Mouse (Mus musculus): ENCODE data around the gene Iqsec2. TPM values are rescaled to one million over a fixed set of nuclear protein-coding genes. Genes with fewer than 3 reads are reported as not detected.

Gene Iqsec2
- polyA plus RNA-seq, 1 experiment from 2014 or later: 3.6 TPM

DNA sequence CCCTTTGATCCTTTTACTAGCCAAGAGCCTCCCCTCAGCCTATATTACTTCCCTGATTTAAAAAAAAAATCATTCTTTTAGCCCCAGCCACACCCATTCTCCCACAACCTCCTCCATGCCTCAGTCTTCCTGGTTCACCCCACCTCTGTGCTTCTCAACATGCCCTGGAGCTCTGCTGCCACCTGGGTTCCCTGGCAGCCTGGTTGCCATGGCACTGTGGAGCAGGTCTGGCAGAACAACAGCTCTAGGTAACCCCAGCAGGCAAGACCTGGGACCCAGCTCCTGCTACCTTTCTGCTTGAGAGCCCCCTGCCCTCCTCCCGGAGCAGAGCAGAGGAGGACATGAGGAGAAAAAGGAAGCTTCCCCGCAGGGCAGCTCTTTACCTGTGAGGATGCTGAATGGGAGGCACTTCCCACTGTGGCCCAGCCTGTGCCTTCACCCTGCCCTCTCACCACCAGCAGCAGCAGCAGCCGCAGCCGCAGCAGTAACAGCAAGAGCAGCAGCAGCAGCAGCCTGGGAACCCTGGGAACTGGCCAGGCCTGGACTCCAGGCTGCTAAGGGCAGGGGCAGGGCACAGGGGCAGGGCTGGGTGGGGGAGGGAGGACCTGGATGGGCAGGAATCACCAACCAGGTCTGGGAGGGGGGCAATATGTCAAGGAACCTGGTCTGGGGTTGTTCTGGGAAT, 57.8 kb downstream of the Iqsec2 start:
- Histone ChIP-seq H3K9ac (ENCODE audit: low read length) (no peak overlapping the region), H3K9me3 (ENCODE audit: control insufficient read depth, low read length) (no peaks in the 10 kb centered on the region), H3K36me3 (ENCODE audit: control insufficient read depth, insufficient read depth, low read length) (no peaks in the 10 kb centered on the region), H3K4me1 (replicated peaks; ENCODE audit: control insufficient read depth, insufficient read depth, low read length) (no peaks in the 10 kb centered on the region), H3K27ac (ENCODE audit: low read length) (no peak overlapping the region), H3K4me2 (ENCODE audit: low read depth, low read length) (no peak overlapping the region), H3K27me3 (ENCODE audit: control insufficient read depth, insufficient read depth, low read depth, low read length) (peaks cover 40% of the 10 kb centered on the region), H3K4me3 (ENCODE audit: low read length) (no peak overlapping the region)
- no peak for ATAC-seq (ENCODE audit: low read depth)
- 29% methylated on average over 4 of the region's 4 CpGs for WGBS

DNA sequence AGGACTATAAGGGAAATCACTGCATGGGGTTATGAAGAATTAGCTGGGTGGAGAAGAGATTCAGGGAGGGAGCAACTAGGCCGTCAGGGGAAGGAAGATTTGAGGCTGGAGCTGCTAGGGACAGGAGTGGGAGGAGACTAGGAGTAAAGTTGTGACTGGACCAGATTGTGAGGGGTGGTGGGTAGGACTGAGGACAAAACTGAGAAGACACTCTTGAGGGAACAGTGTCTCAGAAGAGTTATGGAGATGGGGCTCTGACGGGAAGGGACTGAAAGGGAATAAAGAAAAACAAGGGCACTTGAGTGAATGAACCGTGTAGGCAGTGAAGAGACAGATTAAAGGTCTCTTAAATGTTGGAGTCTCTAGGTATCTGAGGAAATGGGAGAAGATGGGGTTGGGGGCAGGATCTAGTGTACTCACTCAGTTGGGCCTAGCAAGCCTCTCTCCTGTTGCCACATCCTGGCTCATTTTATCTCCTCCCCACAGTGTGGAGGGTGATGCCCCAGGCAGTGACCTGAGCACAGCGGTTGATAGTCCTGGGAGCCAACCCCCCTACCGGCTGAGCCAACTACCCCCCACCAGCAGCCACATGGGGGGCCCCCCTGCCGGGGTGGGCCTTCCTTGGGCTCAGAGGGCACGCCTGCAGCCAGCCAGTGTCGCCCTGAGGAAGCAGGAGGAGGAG, 58.5 kb downstream of the Iqsec2 start:
- Histone ChIP-seq H3K9me3 (ENCODE audit: control insufficient read depth, low read length) (no peaks in the 10 kb centered on the region), H3K27ac (ENCODE audit: low read length) (no peak overlapping the region), H3K4me1 (replicated peaks; ENCODE audit: control insufficient read depth, insufficient read depth, low read length) (no peaks in the 10 kb centered on the region), H3K9ac (ENCODE audit: low read length) (no peak overlapping the region), H3K4me2 (ENCODE audit: low read depth, low read length) (no peak overlapping the region), H3K36me3 (ENCODE audit: control insufficient read depth, insufficient read depth, low read length) (no peaks in the 10 kb centered on the region), H3K27me3 (ENCODE audit: control insufficient read depth, insufficient read depth, low read depth, low read length) (peaks cover 36% of the 10 kb centered on the region), H3K4me3 (ENCODE audit: low read length) (no peak overlapping the region)
- WGBS: 47% methylated on average over 8 of the region's 8 CpGs
- ATAC-seq (ENCODE audit: low read depth): no peak

DNA sequence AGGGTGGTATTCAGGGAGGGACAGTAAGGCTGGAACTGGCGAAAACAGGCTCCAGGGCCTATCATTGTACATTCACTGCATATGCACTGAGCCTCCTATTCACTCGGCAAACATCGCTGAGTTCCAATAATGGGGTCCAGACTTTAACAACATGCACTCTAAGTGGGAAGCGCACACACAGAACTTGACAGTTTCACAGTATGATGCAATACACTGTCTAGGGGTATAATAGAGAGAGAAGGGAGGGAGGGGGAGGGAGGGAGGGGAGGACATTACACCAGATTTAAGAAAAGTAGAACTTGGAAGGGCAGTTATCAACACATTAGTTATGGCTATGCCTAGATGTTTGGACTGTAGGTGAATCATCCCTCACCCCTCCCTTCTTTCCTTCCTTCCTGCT, 59.2 kb downstream of the Iqsec2 start:
- no peak for ATAC-seq (ENCODE audit: low read depth)
- WGBS: 66% methylated on average over 4 of the region's 4 CpGs
- Histone ChIP-seq H3K27me3 (ENCODE audit: control insufficient read depth, insufficient read depth, low read depth, low read length) (peaks cover 31% of the 10 kb centered on the region), H3K9ac (ENCODE audit: low read length) (no peak overlapping the region), H3K4me2 (ENCODE audit: low read depth, low read length) (no peak overlapping the region), H3K36me3 (ENCODE audit: control insufficient read depth, insufficient read depth, low read length) (no peaks in the 10 kb centered on the region), H3K4me3 (ENCODE audit: low read length) (no peak overlapping the region), H3K9me3 (ENCODE audit: control insufficient read depth, low read length) (no peaks in the 10 kb centered on the region), H3K27ac (ENCODE audit: low read length) (no peak overlapping the region), H3K4me1 (replicated peaks; ENCODE audit: control insufficient read depth, insufficient read depth, low read length) (no peaks in the 10 kb centered on the region)

DNA sequence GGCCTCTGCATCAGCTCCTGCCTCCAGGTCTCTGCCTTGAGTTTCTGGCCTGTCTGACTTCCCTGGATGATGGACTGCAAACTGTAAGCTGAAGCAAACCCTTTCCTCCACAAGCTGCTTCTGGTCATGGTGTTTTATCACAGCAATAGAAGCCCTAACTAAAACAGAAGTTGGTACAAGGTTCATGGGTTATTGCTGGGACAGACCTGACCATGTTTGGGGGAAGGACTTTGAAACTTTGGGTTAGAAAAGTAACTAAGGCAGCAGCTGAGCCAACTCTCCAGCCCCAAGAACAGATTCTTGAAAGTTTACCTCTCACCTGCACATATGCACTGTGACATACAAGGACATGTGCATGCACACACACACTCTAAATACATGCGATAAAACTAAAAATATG, 61.4 kb downstream of the Iqsec2 start:
- H3K27ac ChIP-seq (ENCODE audit: low read length): no peak overlapping the region
- H3K4me2 ChIP-seq (ENCODE audit: low read depth, low read length): no peak overlapping the region
- H3K4me3 ChIP-seq (ENCODE audit: low read length): no peak overlapping the region
- H3K36me3 ChIP-seq (ENCODE audit: control insufficient read depth, insufficient read depth, low read length): no peaks in the 10 kb centered on the region
- WGBS: 89% methylated on average over 1 of the region's 1 CpGs
- no peak for ATAC-seq (ENCODE audit: low read depth)
- no peak overlapping the region for H3K9ac ChIP-seq (ENCODE audit: low read length)
- no peaks in the 10 kb centered on the region for H3K9me3 ChIP-seq (ENCODE audit: control insufficient read depth, low read length)
- peaks cover 27% of the 10 kb centered on the region for H3K27me3 ChIP-seq (ENCODE audit: control insufficient read depth, insufficient read depth, low read depth, low read length)
- no peaks in the 10 kb centered on the region for H3K4me1 ChIP-seq (replicated peaks; ENCODE audit: control insufficient read depth, insufficient read depth, low read length)

DNA sequence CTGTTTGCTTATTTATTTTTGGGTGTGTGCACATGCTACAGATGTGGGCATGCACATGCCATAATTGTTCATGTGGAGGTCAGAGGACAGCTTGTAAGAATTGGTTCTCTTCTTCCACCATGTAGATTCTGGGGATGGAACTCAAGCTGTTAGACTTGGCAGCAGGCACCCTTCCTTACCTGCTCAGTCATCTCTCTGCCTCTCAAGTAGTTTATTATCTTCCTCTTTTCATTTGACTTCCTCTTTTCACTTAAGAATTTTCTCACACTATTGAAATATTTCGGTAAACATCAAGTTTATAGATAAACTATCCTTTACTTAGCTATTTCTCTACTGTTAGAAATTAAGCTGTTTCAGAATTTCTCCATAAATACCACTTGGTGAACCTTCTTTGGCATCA, 70.6 kb downstream of the Iqsec2 start:
- Histone ChIP-seq H3K27me3 (ENCODE audit: control insufficient read depth, insufficient read depth, low read depth, low read length) (peaks cover 28% of the 10 kb centered on the region), H3K4me3 (ENCODE audit: low read length) (no peak overlapping the region), H3K36me3 (ENCODE audit: control insufficient read depth, insufficient read depth, low read length) (no peaks in the 10 kb centered on the region), H3K9ac (ENCODE audit: low read length) (no peak overlapping the region), H3K4me2 (ENCODE audit: low read depth, low read length) (no peak overlapping the region), H3K9me3 (ENCODE audit: control insufficient read depth, low read length) (no peaks in the 10 kb centered on the region), H3K4me1 (replicated peaks; ENCODE audit: control insufficient read depth, insufficient read depth, low read length) (no peaks in the 10 kb centered on the region), H3K27ac (ENCODE audit: low read length) (no peak overlapping the region)
- 76% methylated on average over 1 of the region's 1 CpGs for WGBS
- ATAC-seq (ENCODE audit: low read depth): no peak

DNA sequence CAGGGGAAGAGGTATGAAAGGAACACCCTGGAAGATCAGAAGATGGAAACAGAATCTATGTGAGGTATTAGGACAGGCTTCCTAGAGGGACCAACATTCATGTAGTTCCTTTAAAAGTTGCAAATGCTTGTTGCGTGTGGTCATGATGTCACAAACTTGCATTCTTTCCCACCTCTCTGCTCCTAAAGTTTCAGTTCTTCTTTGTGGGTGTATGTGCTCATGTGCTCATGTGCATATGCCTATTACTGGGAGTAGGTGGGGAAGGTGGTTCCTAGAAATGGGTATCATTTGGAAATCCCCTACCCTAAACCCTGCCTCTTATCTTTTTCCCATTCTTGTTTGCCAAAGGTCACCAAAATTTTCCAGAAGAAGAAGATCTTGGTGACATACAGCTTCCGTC, 74.5 kb downstream of the Iqsec2 start:
- Histone ChIP-seq H3K9me3 (ENCODE audit: control insufficient read depth, low read length) (no peaks in the 10 kb centered on the region), H3K9ac (ENCODE audit: low read length) (no peak overlapping the region), H3K27ac (ENCODE audit: low read length) (no peak overlapping the region), H3K36me3 (ENCODE audit: control insufficient read depth, insufficient read depth, low read length) (no peaks in the 10 kb centered on the region), H3K4me2 (ENCODE audit: low read depth, low read length) (no peak overlapping the region), H3K27me3 (ENCODE audit: control insufficient read depth, insufficient read depth, low read depth, low read length) (peaks cover 21% of the 10 kb centered on the region), H3K4me3 (ENCODE audit: low read length) (no peak overlapping the region), H3K4me1 (replicated peaks; ENCODE audit: control insufficient read depth, insufficient read depth, low read length) (no peaks in the 10 kb centered on the region)
- no peak for ATAC-seq (ENCODE audit: low read depth)
- 91% methylated on average over 2 of the region's 2 CpGs for WGBS

DNA sequence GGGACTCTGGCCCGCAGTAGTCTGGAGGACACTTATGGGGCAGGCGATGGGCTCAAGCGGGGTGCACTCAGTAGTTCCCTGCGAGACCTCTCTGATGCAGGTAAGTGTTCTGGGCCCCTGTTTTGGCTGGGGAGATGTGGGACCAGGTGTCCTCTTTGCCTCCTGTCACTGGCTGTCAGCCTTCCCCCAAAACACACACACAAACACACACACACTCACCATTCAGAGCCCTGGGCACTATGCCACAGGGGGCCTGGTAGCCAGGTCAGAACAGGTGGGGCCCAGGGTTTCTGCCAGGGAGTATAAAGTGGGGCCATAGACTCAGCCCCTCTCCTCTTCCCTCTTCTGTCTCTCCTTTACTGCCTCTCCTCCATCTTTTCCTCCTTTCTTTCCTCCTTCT, 77.7 kb downstream of the Iqsec2 start:
- Histone ChIP-seq H3K9me3 (ENCODE audit: control insufficient read depth, low read length) (no peaks in the 10 kb centered on the region), H3K27me3 (ENCODE audit: control insufficient read depth, insufficient read depth, low read depth, low read length) (peaks cover 14% of the 10 kb centered on the region), H3K4me3 (ENCODE audit: low read length) (no peak overlapping the region), H3K4me1 (replicated peaks; ENCODE audit: control insufficient read depth, insufficient read depth, low read length) (no peaks in the 10 kb centered on the region), H3K9ac (ENCODE audit: low read length) (no peak overlapping the region), H3K36me3 (ENCODE audit: control insufficient read depth, insufficient read depth, low read length) (no peaks in the 10 kb centered on the region), H3K27ac (ENCODE audit: low read length) (no peak overlapping the region), H3K4me2 (ENCODE audit: low read depth, low read length) (no peak overlapping the region)
- no peak for ATAC-seq (ENCODE audit: low read depth)
- WGBS: 47% methylated on average over 4 of the region's 4 CpGs

DNA sequence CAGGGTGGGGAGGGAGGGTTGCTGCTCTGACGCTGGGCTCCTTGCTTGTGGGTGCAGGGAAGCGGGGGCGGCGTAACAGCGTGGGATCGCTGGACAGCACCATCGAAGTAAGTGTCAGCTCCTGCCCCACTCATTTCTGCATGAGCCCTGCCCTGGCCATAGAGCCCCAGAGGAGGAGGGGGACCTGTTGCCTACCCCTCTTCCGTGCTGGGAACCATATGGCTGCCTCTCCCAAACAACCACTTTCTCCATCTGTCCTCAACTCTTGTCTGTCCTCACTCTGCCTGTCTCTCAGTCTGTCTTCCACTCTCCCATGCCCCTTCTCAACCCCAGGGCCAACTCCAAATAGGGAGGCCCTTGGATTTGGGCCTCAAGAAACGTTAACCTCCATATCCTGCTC, 78.2 kb downstream of the Iqsec2 start:
- no peak overlapping the region for H3K4me3 ChIP-seq (ENCODE audit: low read length)
- no peak overlapping the region for H3K27ac ChIP-seq (ENCODE audit: low read length)
- ATAC-seq (ENCODE audit: low read depth): no peak
- peaks cover 12% of the 10 kb centered on the region for H3K27me3 ChIP-seq (ENCODE audit: control insufficient read depth, insufficient read depth, low read depth, low read length)
- H3K4me2 ChIP-seq (ENCODE audit: low read depth, low read length): no peak overlapping the region
- no peaks in the 10 kb centered on the region for H3K36me3 ChIP-seq (ENCODE audit: control insufficient read depth, insufficient read depth, low read length)
- no peaks in the 10 kb centered on the region for H3K4me1 ChIP-seq (replicated peaks; ENCODE audit: control insufficient read depth, insufficient read depth, low read length)
- WGBS: 51% methylated on average over 9 of the region's 9 CpGs
- no peaks in the 10 kb centered on the region for H3K9me3 ChIP-seq (ENCODE audit: control insufficient read depth, low read length)
- no peak overlapping the region for H3K9ac ChIP-seq (ENCODE audit: low read length)

DNA sequence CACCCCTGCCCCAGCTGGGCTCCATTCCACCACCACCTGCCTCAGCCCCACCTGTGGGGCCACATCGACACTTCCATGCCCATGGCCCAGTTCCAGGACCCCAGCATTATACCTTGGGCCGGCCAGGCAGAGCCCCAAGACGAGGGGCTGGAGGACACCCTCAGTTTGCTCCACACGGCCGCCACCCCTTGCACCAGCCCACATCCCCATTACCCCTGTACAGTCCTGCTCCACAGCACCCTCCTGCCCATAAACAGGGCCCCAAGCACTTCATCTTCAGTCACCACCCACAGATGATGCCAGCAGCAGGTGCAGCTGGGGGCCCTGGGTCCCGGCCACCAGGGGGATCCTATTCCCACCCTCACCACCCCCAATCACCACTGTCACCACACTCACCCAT, 79.2 kb downstream of the Iqsec2 start:
- Histone ChIP-seq H3K4me1 (replicated peaks; ENCODE audit: control insufficient read depth, insufficient read depth, low read length) (no peaks in the 10 kb centered on the region), H3K9me3 (ENCODE audit: control insufficient read depth, low read length) (no peaks in the 10 kb centered on the region), H3K36me3 (ENCODE audit: control insufficient read depth, insufficient read depth, low read length) (no peaks in the 10 kb centered on the region), H3K27ac (ENCODE audit: low read length) (no peak overlapping the region), H3K9ac (ENCODE audit: low read length) (no peak overlapping the region), H3K4me3 (ENCODE audit: low read length) (no peak overlapping the region), H3K27me3 (ENCODE audit: control insufficient read depth, insufficient read depth, low read depth, low read length) (peaks cover 7% of the 10 kb centered on the region), H3K4me2 (ENCODE audit: low read depth, low read length) (no peak overlapping the region)
- 75% methylated on average over 6 of the region's 6 CpGs for WGBS
- no peak for ATAC-seq (ENCODE audit: low read depth)

All from lung, embryonic 16.5 days (tissue).